Mouse (Mus musculus): ENCODE results near the gene Gucy2e.

GRCm38 (mm10) chr11:69257072-69257471, 20.2 kb upstream of the Gucy2e start:
- no peak for TF ChIP-seq CTCF (IDR thresholded peaks at IDR 0.05; ENCODE audit: low read depth)
- no peak for TF ChIP-seq EP300 (IDR thresholded peaks at IDR 0.05; ENCODE audit: low read depth)
